Mouse (Mus musculus): ENCODE results near the gene Tmem30a. TPM values are rescaled to one million over a fixed set of nuclear protein-coding genes. Genes with fewer than 3 reads are reported as not detected.

Tmem30a gene
- polyA plus RNA-seq, 1 experiment from 2014 or later: 68.5 TPM

DNA sequence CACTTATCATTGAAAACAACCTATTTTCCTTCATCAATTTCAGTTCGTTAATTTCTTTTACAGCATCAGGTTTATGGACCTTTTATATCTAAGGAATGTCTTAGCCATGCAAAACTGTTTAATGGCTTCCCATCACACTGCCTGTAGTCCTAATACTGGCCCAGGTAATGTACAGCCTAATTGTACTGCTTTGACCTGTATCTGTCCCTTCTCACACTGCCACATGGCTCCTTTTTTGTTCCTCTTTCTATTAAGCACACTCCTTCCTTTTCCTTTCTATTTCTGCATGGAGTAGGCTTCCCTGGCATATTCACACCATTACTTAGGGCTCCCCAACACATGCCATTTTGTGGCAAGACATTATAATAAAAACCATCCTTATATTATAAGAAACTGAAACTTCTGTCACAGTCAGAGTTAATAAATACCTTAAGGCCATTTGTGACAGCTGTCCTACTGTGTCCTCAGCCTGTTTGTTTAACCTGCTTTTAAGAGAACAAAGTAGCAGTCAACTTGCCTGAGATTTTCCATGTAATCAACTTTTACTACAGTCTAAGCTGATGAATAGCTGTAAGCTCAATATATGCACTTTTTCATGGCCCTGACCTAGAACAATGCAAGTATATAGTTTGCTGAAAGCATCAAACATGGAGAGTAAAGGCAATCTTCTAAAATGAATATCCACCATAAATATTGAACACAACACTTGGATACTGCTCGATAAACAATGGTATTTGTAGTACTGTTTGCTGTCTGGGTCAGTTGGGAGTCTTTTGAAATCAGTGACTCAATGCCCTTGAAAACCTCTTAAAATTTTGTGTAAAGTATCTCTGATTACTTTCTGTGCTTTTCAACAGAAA, 8.1 kb downstream of the Tmem30a start:
- 80% methylated on average over 2 of the region's 2 CpGs for WGBS

DNA sequence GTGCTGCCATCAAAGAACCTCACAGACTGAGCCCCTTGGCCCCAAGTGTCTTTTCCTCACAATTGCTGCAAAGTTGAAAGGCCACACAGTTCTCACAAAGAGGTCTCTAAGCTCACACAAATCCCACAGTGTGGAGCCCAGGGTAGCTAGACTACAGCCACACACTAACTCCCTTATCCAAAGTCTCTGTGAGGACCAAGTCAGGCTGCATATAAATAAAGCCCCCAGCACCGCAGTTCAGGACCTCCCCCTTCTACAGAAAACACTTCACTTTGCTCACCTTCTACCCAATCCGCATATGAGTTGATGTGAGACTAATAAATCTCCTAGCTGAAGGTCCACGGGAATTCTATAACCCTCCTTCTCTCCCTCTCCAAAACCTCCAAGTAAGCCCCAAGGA, 8.9 kb downstream of the Tmem30a start:
- Histone ChIP-seq H3K4me1 (0 out of 2 replicates have a peak, but pooled peaks cover 8% of the 10 kb centered on the region), H3K9me3 (replicated peaks) (no peaks in the 10 kb centered on the region), H3K4me2 (replicated peaks) (no peak overlapping the region), H3K36me3 (no peaks in the 10 kb centered on the region), H3K27me3 (no peaks in the 10 kb centered on the region), H3K27ac (replicated peaks) (no peak overlapping the region), H3K9ac (no peak overlapping the region), H3K4me3 (replicated peaks) (no peak overlapping the region)
- WGBS: 64% methylated on average over 3 of the region's 3 CpGs
- no peak for ATAC-seq (ENCODE audit: insufficient number of reproducible peaks, low FRiP score, low TSS enrichment, low read depth)

More for the DNA sequence above, 8.1 kb downstream of the Tmem30a start:
- H3K4me1 ChIP-seq: 0 out of 2 replicates have a peak, but pooled peaks cover 8% of the 10 kb centered on the region
- no peak overlapping the region for H3K4me2 ChIP-seq (replicated peaks)
- H3K4me3 ChIP-seq (replicated peaks): no peak overlapping the region
- no peaks in the 10 kb centered on the region for H3K27me3 ChIP-seq
- ATAC-seq (ENCODE audit: insufficient number of reproducible peaks, low FRiP score, low TSS enrichment, low read depth): no peak
- H3K9me3 ChIP-seq (replicated peaks): no peaks in the 10 kb centered on the region
- no peak overlapping the region for H3K9ac ChIP-seq
- H3K36me3 ChIP-seq: no peaks in the 10 kb centered on the region
- H3K27ac ChIP-seq (replicated peaks): no peak overlapping the region

DNA sequence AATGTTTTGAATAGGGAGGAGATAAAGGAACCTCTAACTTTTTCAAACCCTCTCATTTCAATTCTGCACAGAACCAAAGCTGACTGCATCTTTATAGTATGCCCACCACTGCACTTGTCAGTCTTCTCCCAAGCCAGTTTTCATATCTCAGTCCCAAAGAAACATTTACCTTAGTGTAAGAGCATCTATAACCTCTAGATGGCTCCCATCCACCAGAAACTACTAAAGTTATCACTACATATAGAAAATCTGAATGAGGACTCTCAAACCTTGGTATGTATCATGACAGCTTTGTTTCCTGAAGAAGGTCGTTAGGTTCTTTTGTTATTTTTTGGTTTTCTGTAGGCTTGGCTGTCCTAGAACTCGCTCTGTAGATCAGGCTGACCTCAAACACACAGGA, 14.0 kb downstream of the Tmem30a start:
- H3K27ac ChIP-seq (replicated peaks): no peak overlapping the region
- H3K4me3 ChIP-seq (replicated peaks): no peak overlapping the region
- H3K9me3 ChIP-seq (replicated peaks): no peaks in the 10 kb centered on the region
- 0 out of 2 replicates have a peak, but pooled peaks cover 5% of the 10 kb centered on the region for H3K36me3 ChIP-seq
- ATAC-seq (ENCODE audit: insufficient number of reproducible peaks, low FRiP score, low TSS enrichment, low read depth): no peak
- H3K9ac ChIP-seq: no peak overlapping the region
- 0 out of 2 replicates have a peak, but pooled peaks cover under 1% of the 10 kb centered on the region for H3K4me1 ChIP-seq
- no peaks in the 10 kb centered on the region for H3K27me3 ChIP-seq
- H3K4me2 ChIP-seq (replicated peaks): no peak overlapping the region
- 70% methylated on average over 2 of the region's 2 CpGs for WGBS

DNA sequence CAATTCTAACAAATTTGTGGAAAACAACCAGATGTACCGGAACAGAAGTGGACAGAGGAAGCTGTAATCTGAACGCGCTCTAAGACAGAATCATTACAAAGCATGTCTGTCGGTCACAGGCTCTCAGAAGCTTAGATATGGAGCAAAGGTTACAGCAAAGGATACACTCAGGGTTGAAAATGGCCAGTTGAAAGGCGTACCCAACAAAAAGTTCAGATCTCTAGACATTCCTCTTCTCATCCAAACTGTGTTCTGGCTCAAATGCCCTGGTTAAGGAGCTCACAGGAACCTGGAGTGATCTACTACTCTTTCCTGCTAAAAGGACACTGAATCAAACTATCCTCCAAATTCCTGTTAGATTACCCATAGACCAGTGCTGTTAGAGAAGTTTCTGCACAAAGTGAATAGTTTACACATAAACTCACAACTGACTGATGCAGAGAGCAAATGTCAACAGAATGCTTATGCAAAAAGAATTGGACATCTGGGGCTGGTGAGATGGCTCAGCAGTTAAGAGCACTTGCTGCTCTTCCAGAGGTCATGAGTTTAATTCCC, 26.2 kb downstream of the Tmem30a start:
- WGBS: 90% methylated on average over 5 of the region's 5 CpGs
- ATAC-seq (ENCODE audit: insufficient number of reproducible peaks, low FRiP score, low TSS enrichment, low read depth): no peak
- no peak overlapping the region for H3K4me3 ChIP-seq (replicated peaks)
- H3K9ac ChIP-seq: no peak overlapping the region
- H3K36me3 ChIP-seq: peaks cover 8% of the 10 kb centered on the region; the same call in 1 of the 2 replicates
- no peak overlapping the region for H3K27ac ChIP-seq (replicated peaks)
- H3K27me3 ChIP-seq: no peaks in the 10 kb centered on the region
- no peaks in the 10 kb centered on the region for H3K9me3 ChIP-seq (replicated peaks)
- H3K4me2 ChIP-seq (replicated peaks): no peak overlapping the region
- H3K4me1 ChIP-seq: no peaks in the 10 kb centered on the region

DNA sequence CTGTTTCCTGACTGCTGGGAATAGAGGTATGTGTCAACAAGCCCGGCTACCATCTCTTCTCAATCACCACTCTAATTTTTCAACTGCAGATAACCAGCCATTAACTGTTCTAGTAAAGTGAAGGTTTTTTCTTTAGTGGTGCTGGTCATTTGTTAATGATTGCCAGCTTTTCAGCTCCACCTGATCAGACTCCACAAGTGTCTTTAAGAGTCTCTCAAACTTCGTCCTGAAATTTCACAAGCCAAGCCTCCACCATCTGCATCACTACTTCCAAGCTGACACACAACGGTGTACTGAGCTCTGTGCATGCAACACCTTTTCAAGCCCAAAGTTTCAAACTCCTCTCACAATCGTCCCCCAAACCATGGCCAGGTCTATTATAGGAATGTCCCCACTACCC, 28.0 kb downstream of the Tmem30a start:
- Histone ChIP-seq H3K9me3 (replicated peaks) (no peaks in the 10 kb centered on the region), H3K9ac (no peak overlapping the region), H3K4me1 (no peaks in the 10 kb centered on the region), H3K27ac (replicated peaks) (no peak overlapping the region), H3K4me2 (replicated peaks) (no peak overlapping the region), H3K4me3 (replicated peaks) (no peak overlapping the region), H3K36me3 (0 out of 2 replicates have a peak, but pooled peaks cover under 1% of the 10 kb centered on the region), H3K27me3 (no peaks in the 10 kb centered on the region)
- no peak for ATAC-seq (ENCODE audit: insufficient number of reproducible peaks, low FRiP score, low TSS enrichment, low read depth)
- WGBS: 83% methylated on average over 4 of the region's 4 CpGs

DNA sequence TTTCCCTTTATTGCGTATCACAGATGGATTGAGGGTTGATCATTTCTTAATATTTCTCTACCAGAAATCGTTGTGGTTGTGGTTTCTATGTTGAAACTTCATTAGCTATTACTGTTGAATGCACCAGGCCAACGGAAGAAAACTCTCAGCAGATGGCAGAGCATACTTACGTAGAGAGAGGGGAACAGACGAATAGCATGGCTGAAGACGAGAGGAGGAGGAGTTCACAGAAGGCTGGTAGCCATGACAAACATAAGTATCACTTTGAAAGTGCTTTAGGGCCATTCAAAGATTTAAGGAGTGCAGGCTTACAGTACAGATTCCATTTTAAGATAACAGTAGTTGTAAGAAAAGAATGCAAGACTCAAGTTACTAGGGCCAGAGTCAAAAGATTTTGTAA, 30.8 kb downstream of the Tmem30a start:
- no peak for ATAC-seq (ENCODE audit: insufficient number of reproducible peaks, low FRiP score, low TSS enrichment, low read depth)
- H3K9me3 ChIP-seq (replicated peaks): no peaks in the 10 kb centered on the region
- peaks cover 3% of the 10 kb centered on the region; the same call in 1 of the 2 replicates for H3K36me3 ChIP-seq
- WGBS: 75% methylated on average over 6 of the region's 6 CpGs
- no peaks in the 10 kb centered on the region for H3K27me3 ChIP-seq
- no peak overlapping the region for H3K27ac ChIP-seq (replicated peaks)
- H3K4me1 ChIP-seq: peaks cover 7% of the 10 kb centered on the region; the same call in 1 of the 2 replicates
- no peak overlapping the region for H3K9ac ChIP-seq
- no peak overlapping the region for H3K4me2 ChIP-seq (replicated peaks)
- H3K4me3 ChIP-seq (replicated peaks): no peak overlapping the region

DNA sequence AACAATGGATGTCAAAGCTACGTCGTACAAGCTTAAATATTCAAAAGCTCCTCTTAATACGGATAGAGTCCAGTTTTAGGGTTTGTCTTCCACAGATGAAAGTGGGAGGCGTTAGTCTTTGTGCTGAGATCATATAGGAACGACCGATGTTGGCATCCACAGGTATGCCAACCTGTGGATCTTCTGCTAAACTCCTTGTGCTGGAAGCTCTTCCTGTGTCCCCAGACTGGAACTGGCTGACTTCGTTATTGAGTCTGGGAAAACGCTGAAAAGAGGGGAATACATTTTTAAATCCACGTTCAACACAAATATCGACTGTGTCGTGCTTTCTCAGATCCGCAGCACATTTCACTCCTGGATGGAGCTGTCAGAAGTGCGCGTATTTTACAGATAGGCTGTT, 33.2 kb downstream of the Tmem30a start:
- H3K4me1 ChIP-seq: peaks cover 8% of the 10 kb centered on the region; the same call in 1 of the 2 replicates
- peak overlapping the region; percentile 93 for H3K9ac ChIP-seq
- H3K27ac ChIP-seq (replicated peaks): peak overlapping the region; percentile 96
- 0 out of 2 replicates have a peak, but pooled peaks have one; percentile 9 for ATAC-seq (ENCODE audit: insufficient number of reproducible peaks, low FRiP score, low TSS enrichment, low read depth)
- H3K36me3 ChIP-seq: peaks cover 11% of the 10 kb centered on the region
- H3K9me3 ChIP-seq (replicated peaks): no peaks in the 10 kb centered on the region
- no peaks in the 10 kb centered on the region for H3K27me3 ChIP-seq
- 5% methylated on average over 14 of the region's 14 CpGs for WGBS
- H3K4me3 ChIP-seq (replicated peaks): peak overlapping the region; percentile 89
- H3K4me2 ChIP-seq (replicated peaks): peak overlapping the region; percentile 75

DNA sequence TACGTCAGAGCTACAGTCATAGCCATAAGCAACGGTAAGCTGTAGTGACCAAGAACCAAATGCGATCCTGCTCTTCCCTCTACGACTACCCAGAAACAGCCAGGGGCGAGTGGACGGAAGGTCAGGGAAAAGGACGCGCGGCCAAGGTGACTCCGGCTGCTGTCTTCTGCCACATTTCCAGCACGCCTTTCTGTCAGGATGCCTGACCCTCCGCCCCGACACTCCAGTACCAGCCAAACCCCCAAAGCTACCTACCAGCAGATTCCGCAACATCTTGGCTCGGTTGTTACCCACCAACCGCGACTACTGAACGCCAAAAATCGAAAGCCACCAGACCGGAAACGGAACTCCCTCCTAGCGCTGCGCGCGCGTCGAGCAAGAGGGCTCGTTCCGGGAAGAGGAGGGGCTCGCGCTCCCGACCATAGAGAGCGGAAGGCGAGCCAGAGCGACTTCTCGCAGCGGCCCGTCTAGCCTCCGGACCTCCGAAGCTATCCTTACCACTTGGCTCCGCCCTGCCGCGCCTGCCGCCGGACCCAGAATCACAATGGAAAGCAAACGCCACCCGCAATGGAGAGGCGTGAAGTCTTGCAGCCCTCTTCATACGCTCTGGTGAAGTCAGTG, 33.8 kb downstream of the Tmem30a start, which contains the start of gene Cox7a2:
Gene Cox7a2, minus strand, starts transcription at position 494 of the 621 bp plus-strand sequence.
- Histone ChIP-seq H3K4me2 (replicated peaks) (peak within 1 kb of the TSS; percentile 75), H3K9ac (peak within 1 kb of the TSS; percentile 93), H3K9me3 (replicated peaks) (no peaks in the 10 kb centered on the region), H3K4me3 (replicated peaks) (peak within 1 kb of the TSS; percentile 89), H3K27ac (replicated peaks) (peak within 1 kb of the TSS; percentile 96), H3K27me3 (no peaks in the 10 kb centered on the region), H3K4me1 (peaks cover 8% of the 10 kb centered on the region; the same call in 1 of the 2 replicates), H3K36me3 (peaks cover 14% of the 10 kb centered on the region)
- WGBS: under 1% methylated on average over 49 of the region's 49 CpGs
- peak; percentile 100 for ATAC-seq (ENCODE audit: insufficient number of reproducible peaks, low FRiP score, low TSS enrichment, low read depth)

DNA sequence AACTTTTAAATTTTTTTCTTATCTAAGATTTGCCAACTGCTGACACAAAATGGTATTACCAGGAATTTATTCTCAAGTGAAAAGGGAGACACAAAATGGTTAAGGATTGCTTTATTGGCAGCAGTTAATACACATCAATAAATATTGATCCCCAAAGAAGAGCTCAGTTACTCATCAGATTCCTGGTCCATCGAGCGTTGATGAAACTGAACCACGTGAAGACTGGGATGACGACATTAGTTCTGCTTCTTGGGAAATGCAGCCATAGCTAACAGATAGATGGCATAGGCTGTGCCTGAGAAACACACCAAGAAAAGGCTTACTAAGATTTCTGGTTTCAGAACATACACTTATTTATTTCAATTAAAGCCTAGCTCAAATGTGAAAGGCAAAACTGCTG, 38.0 kb downstream of the Tmem30a start:
- H3K4me3 ChIP-seq (replicated peaks): no peak overlapping the region
- H3K27me3 ChIP-seq: no peaks in the 10 kb centered on the region
- H3K36me3 ChIP-seq: peaks cover 32% of the 10 kb centered on the region
- H3K4me2 ChIP-seq (replicated peaks): no peak overlapping the region
- peaks cover 8% of the 10 kb centered on the region; the same call in 1 of the 2 replicates for H3K4me1 ChIP-seq
- no peak overlapping the region for H3K27ac ChIP-seq (replicated peaks)
- no peak overlapping the region for H3K9ac ChIP-seq
- ATAC-seq (ENCODE audit: insufficient number of reproducible peaks, low FRiP score, low TSS enrichment, low read depth): no peak
- H3K9me3 ChIP-seq (replicated peaks): no peaks in the 10 kb centered on the region
- WGBS: 90% methylated on average over 4 of the region's 4 CpGs

DNA sequence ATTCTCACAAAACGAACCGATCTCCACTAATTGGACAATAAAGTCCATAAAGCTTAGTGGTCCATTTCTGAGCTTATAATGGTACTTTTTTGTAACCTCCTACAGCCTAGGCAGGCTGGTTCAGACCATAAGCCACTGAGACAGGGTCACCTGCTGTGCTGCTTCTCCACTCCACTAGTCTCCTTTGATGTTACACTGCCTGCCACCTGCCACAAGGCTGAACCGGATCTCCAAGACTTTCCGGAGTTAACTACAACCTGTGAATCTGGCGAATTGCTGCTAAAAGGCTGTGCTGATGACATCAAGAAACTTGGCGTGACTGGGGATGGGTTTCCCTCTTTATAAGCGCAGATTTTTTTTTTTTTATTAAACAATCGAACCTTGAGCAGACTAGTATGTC, 41.5 kb downstream of the Tmem30a start:
- H3K9me3 ChIP-seq (replicated peaks): no peaks in the 10 kb centered on the region
- H3K9ac ChIP-seq: no peak overlapping the region
- H3K4me3 ChIP-seq (replicated peaks): no peak overlapping the region
- H3K27ac ChIP-seq (replicated peaks): no peak overlapping the region
- H3K4me2 ChIP-seq (replicated peaks): no peak overlapping the region
- H3K36me3 ChIP-seq: peaks cover 25% of the 10 kb centered on the region
- no peaks in the 10 kb centered on the region for H3K4me1 ChIP-seq
- ATAC-seq (ENCODE audit: insufficient number of reproducible peaks, low FRiP score, low TSS enrichment, low read depth): no peak
- 87% methylated on average over 8 of the region's 8 CpGs for WGBS
- no peaks in the 10 kb centered on the region for H3K27me3 ChIP-seq

DNA sequence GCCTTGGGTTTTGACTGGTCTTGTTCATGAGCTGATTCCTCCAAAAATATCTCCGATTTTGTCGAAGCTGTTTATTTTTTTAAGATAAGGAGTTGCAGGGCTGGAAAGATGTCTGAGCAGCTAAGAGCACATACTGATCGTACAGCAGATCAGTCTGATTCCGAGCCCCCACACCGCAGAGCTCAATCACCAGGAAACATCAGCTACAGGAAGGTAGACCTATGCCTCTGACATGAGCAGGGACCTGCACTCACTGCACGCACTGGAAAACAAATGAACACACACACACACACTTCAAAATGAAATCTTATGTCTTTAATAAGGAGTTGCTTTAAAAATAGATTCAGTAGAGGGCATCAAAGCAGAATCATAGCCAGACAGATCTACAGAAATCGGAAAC, 42.6 kb downstream of the Tmem30a start:
- ATAC-seq (ENCODE audit: insufficient number of reproducible peaks, low FRiP score, low TSS enrichment, low read depth): no peak

More for the DNA sequence above, 42.6 kb downstream of the Tmem30a start:
- Histone ChIP-seq H3K27me3 (no peaks in the 10 kb centered on the region), H3K36me3 (peaks cover 25% of the 10 kb centered on the region), H3K4me3 (replicated peaks) (no peak overlapping the region), H3K27ac (replicated peaks) (no peak overlapping the region), H3K9me3 (replicated peaks) (no peaks in the 10 kb centered on the region), H3K4me1 (no peaks in the 10 kb centered on the region), H3K9ac (no peak overlapping the region), H3K4me2 (replicated peaks) (no peak overlapping the region)
- 83% methylated on average over 7 of the region's 7 CpGs for WGBS

Data from embryonic facial prominence, embryonic 15.5 days (tissue).